Mouse (Mus musculus) adipocyte (in vitro differentiated cells): ENCODE data around the gene Gm10058.
"Not testable (repeated sequence)": the region's sequence is repeated elsewhere in the genome, so short reads cannot be mapped to it uniquely, and the experiment has no call there.

Source experiments
- DNase-seq: peaks from one replicate; pipeline ENCODE4 v3.0.0-alpha.2; 2016; ENCODE audit warnings: low spot score

Gm10058 gene

GRCm38 (mm10) chrX:27946785-27947184 lies at the start of gene Gm10058:
Gm10058 (minus strand) TSS chrX:27946885.
- DNase-seq = not testable (repeated sequence)
